Mouse (Mus musculus) CD8-positive naive resting alpha-beta T cell, adult 57 days (primary cell): ENCODE results near the gene Pptc7. TPM values are rescaled to one million over a fixed set of nuclear protein-coding genes. Genes with fewer than 3 reads are reported as not detected.

ENCODE experiments used
- total RNA-seq: library from RNA; stranded (reverse); gene quantifications from one replicate; pipeline ENCODE4 v1.2.4, GENCODE M21; 2023

Gene Pptc7
- total RNA-seq, result 35.1 TPM

GRCm38 (mm10) chr5:122284183-122285028, at the start of gene Pptc7:
Pptc7 (plus strand) TSS chr5:122284365.

DNA sequence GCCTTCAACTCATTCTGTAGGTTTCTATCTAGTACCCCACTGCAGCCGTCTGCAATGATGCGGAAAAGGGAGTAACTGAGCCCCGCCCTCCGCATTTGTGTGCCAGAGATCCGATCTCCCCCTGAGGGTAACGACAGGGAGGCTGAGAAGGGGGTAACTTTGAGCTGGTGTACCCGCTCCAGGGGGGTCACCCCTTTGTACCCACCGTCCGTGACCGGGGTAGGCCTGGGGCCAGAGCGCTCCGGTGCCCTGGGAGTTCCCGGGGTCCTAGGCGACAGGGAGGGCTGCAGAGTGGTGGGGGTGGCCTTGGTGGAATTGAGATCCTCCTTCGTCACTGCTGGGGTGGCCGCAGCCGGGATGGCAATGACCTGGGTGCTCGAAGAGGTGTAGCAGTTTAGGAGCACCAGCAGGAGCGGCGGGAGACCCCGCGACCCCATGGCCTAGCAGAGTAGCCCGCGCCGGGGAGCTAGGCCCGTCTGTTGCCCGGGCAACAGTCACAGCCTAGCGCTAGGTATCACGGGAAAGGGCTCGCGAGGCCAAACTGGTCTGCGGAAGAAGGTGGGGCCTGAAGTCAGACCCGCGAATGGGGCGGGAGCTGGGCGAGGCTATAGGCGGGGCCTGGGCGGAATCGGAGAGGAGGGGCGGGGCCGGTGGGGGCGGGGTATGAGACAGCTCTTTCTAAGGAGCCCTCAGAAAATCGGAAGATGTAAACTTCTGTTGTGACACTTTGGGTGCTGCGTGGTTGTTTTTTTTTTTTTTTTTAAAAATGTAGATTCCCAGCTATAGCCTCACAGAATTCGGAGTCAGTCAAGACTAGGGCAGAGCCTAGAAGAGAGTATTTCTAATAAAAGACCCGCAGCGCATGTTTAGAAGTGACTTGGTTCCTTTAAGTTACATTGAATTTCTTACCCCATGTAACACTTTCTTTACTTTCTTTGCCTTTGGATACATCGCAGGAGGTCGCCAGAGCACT, 19.9 kb upstream of the Pptc7 start, which contains the start of gene Tctn1:
Tctn1 (minus strand) TSS at position 528 of the 973 bp plus-strand sequence.

GRCm38 (mm10) chr5:122353807-122354491, 69.8 kb downstream of the Pptc7 start, which contains the start of the genes Rad9b and Vps29:
Rad9b (minus strand) TSS chr5:122354233.
Vps29 (plus strand) TSS chr5:122354369.

GRCm38 (mm10) chr5:122371591-122372191, 87.5 kb downstream of the Pptc7 start, which contains the start of gene Gpn3:
Gpn3 (plus strand) TSS chr5:122371876.

DNA sequence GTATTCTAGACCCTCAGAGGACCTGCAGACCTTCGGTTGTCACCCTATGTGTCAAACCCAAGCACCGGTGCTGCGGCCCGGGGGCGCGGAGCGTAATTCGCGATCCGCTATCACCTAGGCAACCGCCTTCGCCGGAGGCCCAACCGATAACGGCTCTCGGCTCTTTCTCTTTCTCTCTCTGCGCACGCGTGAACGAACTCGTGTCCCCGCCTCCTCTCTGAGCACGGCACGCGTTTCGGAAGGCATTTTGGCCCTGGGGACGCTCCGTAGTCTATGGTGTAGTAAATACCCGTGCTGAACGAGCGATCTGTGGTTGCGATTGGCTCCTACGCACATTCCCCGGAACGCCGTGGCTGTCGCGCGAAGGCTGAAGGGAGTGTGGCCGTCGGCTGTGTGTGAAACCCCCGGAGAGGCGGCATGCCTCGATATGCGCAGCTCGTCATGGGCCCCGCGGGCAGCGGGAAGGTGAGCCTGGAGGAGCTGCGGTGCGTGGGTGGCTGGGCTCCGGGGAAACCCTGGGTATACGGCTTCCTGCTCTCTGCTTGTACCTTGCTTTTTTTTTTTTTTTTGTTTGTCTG, 88.1 kb downstream of the Pptc7 start, which contains the start of gene Fam216a:
Fam216a (minus strand) TSS at position 173 of the 578 bp plus-strand sequence.

Other genes with a start within 250 kb of the Pptc7 start
- not detected for gene Cux2, start 234.3 kb upstream of the Pptc7 start, total RNA-seq
- not detected for gene Myl2, start 183.4 kb upstream of the Pptc7 start, total RNA-seq
- gene Ccdc63, start 143.5 kb upstream of the Pptc7 start, total RNA-seq, result 0.09 TPM
- 279 TPM for gene Ppp1cc, start 126.1 kb upstream of the Pptc7 start, total RNA-seq
- gene Hvcn1, start 77.6 kb upstream of the Pptc7 start, total RNA-seq, result 114 TPM
- gene Tctn1, start 19.9 kb upstream of the Pptc7 start, total RNA-seq, result 5.5 TPM
- gene Rad9b, start 69.9 kb downstream of the Pptc7 start, total RNA-seq, result 6.4 TPM
- 50.7 TPM for gene Vps29, start 70.0 kb downstream of the Pptc7 start, total RNA-seq
- 45.2 TPM for gene Gpn3, start 87.5 kb downstream of the Pptc7 start, total RNA-seq
- 9.4 TPM for gene Fam216a, start 88.0 kb downstream of the Pptc7 start, total RNA-seq
- gene Arpc3, start 107.5 kb downstream of the Pptc7 start, total RNA-seq, result 241 TPM
- gene Anapc7, start 137.3 kb downstream of the Pptc7 start, total RNA-seq, result 39.5 TPM
- 62.9 TPM for gene Atp2a2, start 217.9 kb downstream of the Pptc7 start, total RNA-seq